Mouse (Mus musculus) MEL (cell line): ENCODE data around the gene Cdc42bpb. TPM values are rescaled to one million over a fixed set of nuclear protein-coding genes. Genes with fewer than 3 reads are reported as not detected.

ENCODE experiments used
- DNase-seq: peaks from one replicate; pipeline ENCODE4 v3.0.0; 2011; ENCODE audit warnings: low read depth, low spot score
- H3K27ac ChIP-seq: 2 replicates; pipeline ENCODE4 v1.5.1; 2012; ENCODE audit warnings: low read depth, mild to moderate bottlenecking, control low read depth, low read length, moderate library complexity; ENCODE audit not compliant: control insufficient read depth
- H3K27me3 ChIP-seq, 2 experiments: fragments of 150-350 bp in 1 of 2; sonication (generic) in 1 of 2; 2 replicates each; pipeline ENCODE4 v1.6.1; 2012; ENCODE audit warnings: low read length in 2 of 2, mild to moderate bottlenecking in 2 of 2, improper control_type of control experiment in 1 of 2, moderate library complexity in 1 of 2; ENCODE audit not compliant: insufficient read depth in 2 of 2, control insufficient read depth in 1 of 2
- H3K36me3 ChIP-seq, 2 experiments: 2 replicates each; pipeline ENCODE4 v1.6.1; 2012 to 2014; ENCODE audit warnings: low read length in 2 of 2, improper control_type of control experiment in 1 of 2, inconsistent platforms in 1 of 2, mild to moderate bottlenecking in 1 of 2; ENCODE audit not compliant: insufficient read depth in 2 of 2, control insufficient read depth in 1 of 2
- H3K4me1 ChIP-seq, 2 experiments: fragments of 150-350 bp in 1 of 2; sonication (generic) in 1 of 2; 2 replicates each; pipeline ENCODE4 v1.6.1; 2012; ENCODE audit warnings: low read length in 2 of 2, improper control_type of control experiment in 1 of 2, mild to moderate bottlenecking in 1 of 2; ENCODE audit not compliant: insufficient read depth in 2 of 2, control insufficient read depth in 1 of 2
- H3K4me3 ChIP-seq, 2 experiments: fragments of 150-350 bp in 1 of 2; sonication (generic) in 1 of 2; 2 replicates each; pipeline ENCODE4 v1.5.1; 2012; ENCODE audit warnings: low read depth in 2 of 2, low read length in 2 of 2, mild to moderate bottlenecking in 2 of 2, moderate library complexity in 2 of 2, control low read depth in 1 of 2, improper control_type of control experiment in 1 of 2; ENCODE audit not compliant: control insufficient read depth in 1 of 2, insufficient read depth in 1 of 2
- H3K79me2 ChIP-seq: 2 replicates; pipeline ENCODE4 v1.6.1; 2012; ENCODE audit warnings: mild to moderate bottlenecking, low read length, moderate library complexity; ENCODE audit not compliant: control insufficient read depth, poor library complexity, insufficient read depth
- H3K9ac ChIP-seq: 2 replicates; pipeline ENCODE4 v1.6.1; 2012; ENCODE audit warnings: low read depth, mild to moderate bottlenecking, control low read depth, low read length, moderate library complexity; ENCODE audit not compliant: control insufficient read depth, poor library complexity, severe bottlenecking
- H3K9me3 ChIP-seq: fragments of 150-350 bp; sonication (generic); replicated peaks from 2 replicates; pipeline ENCODE4 v1.6.1; 2012; ENCODE audit warnings: mild to moderate bottlenecking, low read length, improper control_type of control experiment, moderate library complexity; ENCODE audit not compliant: insufficient read depth
- CHD2 ChIP-seq: IDR thresholded peaks from 2 replicates; pipeline ENCODE4 v1.6.1; 2011; ENCODE audit warnings: low read length, improper control_type of control experiment
- E2F4 ChIP-seq: IDR thresholded peaks from 2 replicates; pipeline ENCODE4 v1.6.1; 2011; ENCODE audit warnings: low read depth, low read length, improper control_type of control experiment, borderline replicate concordance
- EP300 ChIP-seq, 2 experiments: IDR thresholded peaks; 2 replicates each; pipeline ENCODE4 v1.6.1; 2011; ENCODE audit warnings: improper control_type of control experiment in 2 of 2, low read length in 2 of 2, low read depth in 1 of 2, mild to moderate bottlenecking in 1 of 2
- ETS1 ChIP-seq: IDR thresholded peaks from 2 replicates; pipeline ENCODE4 v1.6.1; 2012; ENCODE audit warnings: low read depth, mild to moderate bottlenecking, inconsistent platforms, low read length, improper control_type of control experiment, moderate library complexity
- GABPA ChIP-seq: IDR thresholded peaks from 2 replicates; pipeline ENCODE4 v1.6.1; 2012; ENCODE audit warnings: low read depth, mild to moderate bottlenecking, inconsistent platforms, low read length, improper control_type of control experiment, moderate library complexity
- GATA1 ChIP-seq: IDR thresholded peaks from 2 replicates; pipeline ENCODE4 v1.6.1; 2011; ENCODE audit warnings: low read depth, low read length, improper control_type of control experiment
- KAT2A ChIP-seq: conservative IDR thresholded peaks from 2 replicates; pipeline ENCODE4 v1.6.1; 2012; ENCODE audit warnings: low read depth, low read length, improper control_type of control experiment, inconsistent platforms
- MAZ ChIP-seq: IDR thresholded peaks from 2 replicates; pipeline ENCODE4 v1.6.1; 2012; ENCODE audit warnings: low read depth, mild to moderate bottlenecking, inconsistent platforms, low read length, improper control_type of control experiment
- MEF2A ChIP-seq: IDR thresholded peaks from 2 replicates; pipeline ENCODE4 v1.6.1; 2014; ENCODE audit warnings: low read depth, mild to moderate bottlenecking, inconsistent platforms, low read length, improper control_type of control experiment; ENCODE audit not compliant: poor library complexity, insufficient replicate concordance, severe bottlenecking; ENCODE audit errors: extremely low read depth
- MXI1 ChIP-seq: IDR thresholded peaks from 2 replicates; pipeline ENCODE4 v1.6.1; 2011; ENCODE audit warnings: mild to moderate bottlenecking, low read depth, low read length, improper control_type of control experiment
- MYB ChIP-seq: IDR thresholded peaks from 2 replicates; pipeline ENCODE4 v1.6.1; 2011; ENCODE audit warnings: mild to moderate bottlenecking, low read depth, low read length, improper control_type of control experiment
- MYC ChIP-seq: IDR thresholded peaks from 2 replicates; pipeline ENCODE4 v1.6.1; 2011; ENCODE audit warnings: low read depth, mild to moderate bottlenecking, low read length, improper control_type of control experiment, moderate library complexity
- NELFE ChIP-seq: IDR thresholded peaks from 2 replicates; pipeline ENCODE4 v1.6.1; 2011; ENCODE audit warnings: low read depth, low read length, improper control_type of control experiment
- POLR2A ChIP-seq, 2 experiments: IDR thresholded peaks; 2 replicates each; pipeline ENCODE4 v1.6.1; 2011 to 2012; ENCODE audit warnings: low read length in 2 of 2, mild to moderate bottlenecking in 2 of 2, control low read depth in 1 of 2, improper control_type of control experiment in 1 of 2, low read depth in 1 of 2, moderate library complexity in 1 of 2; ENCODE audit not compliant: control insufficient read depth in 1 of 2, insufficient read depth in 1 of 2, poor library complexity in 1 of 2
- RCOR1 ChIP-seq: IDR thresholded peaks from 2 replicates; pipeline ENCODE4 v1.6.1; 2012; ENCODE audit warnings: low read depth, mild to moderate bottlenecking, inconsistent platforms, low read length, improper control_type of control experiment
- SIN3A ChIP-seq: IDR thresholded peaks from 2 replicates; pipeline ENCODE4 v1.6.1; 2012; ENCODE audit warnings: low read length, improper control_type of control experiment, inconsistent platforms
- TAL1 ChIP-seq: IDR thresholded peaks from 2 replicates; pipeline ENCODE4 v1.6.1; 2012; ENCODE audit warnings: mild to moderate bottlenecking, inconsistent platforms, low read length, moderate library complexity, mixed read lengths
- TBP ChIP-seq: IDR thresholded peaks from 2 replicates; pipeline ENCODE4 v1.8.0; 2011; ENCODE audit warnings: low read depth, low read length, improper control_type of control experiment
- USF1 ChIP-seq: IDR thresholded peaks from 2 replicates; pipeline ENCODE4 v1.6.1; 2014; ENCODE audit warnings: low read depth, mild to moderate bottlenecking, inconsistent platforms, low read length, improper control_type of control experiment, moderate library complexity
- ZKSCAN1 ChIP-seq: IDR thresholded peaks from 2 replicates; pipeline ENCODE4 v1.6.1; 2012; ENCODE audit warnings: low read depth, mild to moderate bottlenecking, inconsistent platforms, low read length, improper control_type of control experiment, moderate library complexity
- ZMIZ1 ChIP-seq: IDR thresholded peaks from 2 replicates; pipeline ENCODE4 v1.6.1; 2012; ENCODE audit warnings: low read depth, mild to moderate bottlenecking, inconsistent platforms, low read length, improper control_type of control experiment, moderate library complexity
- polyA plus RNA-seq, 2 experiments: library from polyadenylated mRNA; stranded (reverse) in 1 of 2; unstranded in 1 of 2; fragments of >175 nt in 1 of 2; fragments of >200 nt in 1 of 2; gene quantifications; 2 replicates each; pipeline versions ENCODE4 v1.2.1 to v1.2.4; 2012; ENCODE audit warnings: low replicate concordance in 2 of 2, low read depth in 1 of 2; ENCODE audit not compliant: insufficient read length in 2 of 2, insufficient read depth in 1 of 2, missing spikeins in 1 of 2
- total RNA-seq: library from RNA; depleted of rRNA; stranded (reverse); fragments of 300-350 nt; gene quantifications from 2 replicates; pipeline ENCODE4 v1.2.3, GENCODE M21; 2012

The Cdc42bpb gene
- total and polyA plus RNA-seq, 3 experiments: not detected

DNA sequence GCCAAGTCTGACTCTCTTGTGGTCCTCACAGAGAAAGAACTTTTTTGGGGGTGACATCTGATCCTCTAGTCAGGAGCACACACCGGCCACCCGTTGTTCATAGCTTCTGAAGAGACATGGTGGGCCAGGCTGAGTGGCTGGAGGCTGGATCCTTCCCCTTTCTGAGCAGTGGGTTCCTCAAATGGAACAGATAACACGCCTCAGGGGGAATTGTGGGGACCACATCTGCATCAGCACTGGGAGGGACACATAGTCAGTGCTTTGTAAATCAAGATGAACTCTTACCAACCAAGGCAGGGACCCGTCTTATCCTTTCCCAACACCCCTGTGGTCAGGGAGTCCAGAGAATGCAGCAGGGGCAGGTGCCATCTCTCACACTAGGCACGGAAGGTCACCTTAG lies 42.4 kb upstream of the Cdc42bpb start:
- H3K4me3 ChIP-seq: no peak overlapping the region
- H3K9me3 ChIP-seq: no peaks in the 10 kb centered on the region
- no peak overlapping the region for H3K9ac ChIP-seq
- H3K27me3 ChIP-seq: no peaks in the 10 kb centered on the region
- peak; percentile 77 for DNase-seq
- no peaks in the 10 kb centered on the region for H3K79me2 ChIP-seq
- H3K27ac ChIP-seq: no peak overlapping the region
- TF ChIP-seq EP300 (IDR thresholded peaks at IDR 0.05; ENCODE audit: low read depth in 1 of 2, low read length in 2 of 2) (peak in 1 of 2 experiments; percentile 56; a peak in 1 of 4 replicates), GATA1 (peak; percentile 51), RCOR1 (no peak; the same call in 1 of the 2 replicates), ZKSCAN1 (peak; percentile 97), TBP (peak; percentile 79)
- no peaks in the 10 kb centered on the region for H3K36me3 ChIP-seq
- H3K4me1 ChIP-seq: peaks cover 0 to 13% of the 10 kb centered on the region in 2 experiments; a peak in 3 of 4 replicates

GRCm38 (mm10) chr12:111416921-111417779 lies 39.6 kb upstream of the Cdc42bpb start, which contains the start of gene Exoc3l4:
TSS of gene Exoc3l4 (plus strand) at chr12:111417017.
- no peak within 1 kb of the TSS for H3K27ac ChIP-seq
- no peak within 1 kb of the TSS; a peak in 1 of 4 replicates for H3K4me3 ChIP-seq
- H3K9ac ChIP-seq: no peak within 1 kb of the TSS
- peaks cover 0 to 13% of the 10 kb centered on the region in 2 experiments; a peak in 3 of 4 replicates for H3K4me1 ChIP-seq
- no peaks in the 10 kb centered on the region for H3K27me3 ChIP-seq
- TF ChIP-seq E2F4 (no peak), TAL1 (no peak), MXI1 (no peak), MYC (no peak), EP300 (IDR thresholded peaks at IDR 0.05; ENCODE audit: low read depth in 1 of 2, low read length in 2 of 2) (no peak), ETS1 (no peak), TBP (no peak), SIN3A (no peak), CHD2 (no peak), POLR2A (IDR thresholded peaks at IDR 0.05; ENCODE audit: control insufficient read depth in 1 of 2, insufficient read depth in 1 of 2, low read depth in 1 of 2, low read length in 2 of 2, poor library complexity in 1 of 2) (no peak), MEF2A (no peak), NELFE (no peak), MAZ (no peak), GABPA (no peak), ZMIZ1 (no peak), USF1 (no peak), RCOR1 (no peak), KAT2A (no peak), MYB (no peak)
- no peaks in the 10 kb centered on the region for H3K9me3 ChIP-seq
- no peaks in the 10 kb centered on the region for H3K79me2 ChIP-seq
- no peaks in the 10 kb centered on the region for H3K36me3 ChIP-seq
- no peak for DNase-seq
